Mouse (Mus musculus): ENCODE measurements around the gene Fam20c. TPM values are rescaled to one million over a fixed set of nuclear protein-coding genes. Genes with fewer than 3 reads are reported as not detected.

Fam20c gene
- polyA plus RNA-seq, 1 experiment from 2014 or later, result 44.0 TPM

DNA sequence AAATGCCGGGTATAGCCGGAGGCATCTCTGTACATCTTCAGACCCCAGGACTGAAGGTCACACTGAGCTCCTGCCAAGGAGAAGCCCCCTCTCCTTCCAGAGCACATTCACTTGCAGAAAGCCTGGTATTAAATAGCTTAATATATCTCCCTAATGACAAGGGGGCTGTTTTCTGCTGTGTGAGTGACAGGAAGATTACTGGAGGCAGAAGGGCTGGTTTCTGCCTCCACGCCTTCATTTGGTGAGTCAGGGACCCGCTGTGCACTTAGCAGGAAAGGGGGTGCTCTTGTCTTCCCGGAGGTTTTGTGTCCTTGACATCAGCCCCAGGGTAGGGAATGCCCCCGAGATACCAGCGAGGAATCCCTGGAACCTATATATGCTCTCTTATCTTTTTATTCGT is 28.9 kb downstream of the Fam20c start:
- ATAC-seq, result no peak
- Histone ChIP-seq H3K27me3 (replicated peaks; ENCODE audit: control insufficient read depth, insufficient read depth, low read length) (no peaks in the 10 kb centered on the region), H3K9ac (ENCODE audit: low read depth, low read length) (no peak overlapping the region), H3K9me3 (ENCODE audit: control insufficient read depth, low read length) (no peaks in the 10 kb centered on the region), H3K27ac (ENCODE audit: low read depth, low read length) (no peak overlapping the region; the same call in 1 of the 2 replicates), H3K4me2 (ENCODE audit: low read length) (no peak overlapping the region), H3K4me1 (ENCODE audit: control insufficient read depth, insufficient read depth, low read depth, low read length) (peaks cover 24% of the 10 kb centered on the region), H3K36me3 (ENCODE audit: control insufficient read depth, insufficient read depth, low read length) (0 out of 2 replicates have a peak, but pooled peaks cover 5% of the 10 kb centered on the region), H3K4me3 (ENCODE audit: low read length) (no peak overlapping the region)
- 83% methylated on average over 8 of the region's 8 CpGs for WGBS

DNA sequence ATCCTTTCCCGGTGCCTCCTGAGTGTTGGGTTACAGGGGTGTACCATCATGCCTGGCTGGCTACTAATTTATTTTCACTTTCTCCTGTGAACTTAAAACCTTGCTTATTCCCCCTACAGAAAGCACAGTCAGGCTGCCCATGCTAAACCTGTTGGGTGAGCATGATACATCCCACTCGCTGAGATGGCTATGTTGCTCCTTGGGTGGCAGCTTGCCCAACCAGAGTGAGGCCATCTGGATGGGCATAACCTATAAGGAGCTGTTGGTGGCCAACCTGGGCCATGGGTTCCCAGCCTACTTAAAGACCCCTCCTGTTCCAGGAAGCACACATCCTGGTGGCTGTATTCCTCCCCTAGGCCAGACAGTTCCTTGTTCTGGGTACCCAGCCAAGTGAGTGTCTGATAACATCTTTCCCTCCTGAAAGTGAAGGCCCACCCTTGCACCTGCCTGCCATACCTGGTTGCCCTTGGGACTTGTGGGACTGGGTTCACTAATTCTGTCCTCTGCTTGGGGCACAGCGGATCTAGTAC is 31.7 kb downstream of the Fam20c start:
- H3K36me3 ChIP-seq (ENCODE audit: control insufficient read depth, insufficient read depth, low read length), result 0 out of 2 replicates have a peak, but pooled peaks cover 5% of the 10 kb centered on the region
- H3K4me1 ChIP-seq (ENCODE audit: control insufficient read depth, insufficient read depth, low read depth, low read length), result peaks cover 10% of the 10 kb centered on the region
- no peak overlapping the region for H3K4me2 ChIP-seq (ENCODE audit: low read length)
- no peak overlapping the region for H3K4me3 ChIP-seq (ENCODE audit: low read length)
- 93% methylated on average over 3 of the region's 3 CpGs for WGBS
- no peaks in the 10 kb centered on the region for H3K9me3 ChIP-seq (ENCODE audit: control insufficient read depth, low read length)
- ATAC-seq, result no peak
- H3K9ac ChIP-seq (ENCODE audit: low read depth, low read length), result no peak overlapping the region
- H3K27ac ChIP-seq (ENCODE audit: low read depth, low read length), result no peak overlapping the region
- no peaks in the 10 kb centered on the region for H3K27me3 ChIP-seq (replicated peaks; ENCODE audit: control insufficient read depth, insufficient read depth, low read length)

DNA sequence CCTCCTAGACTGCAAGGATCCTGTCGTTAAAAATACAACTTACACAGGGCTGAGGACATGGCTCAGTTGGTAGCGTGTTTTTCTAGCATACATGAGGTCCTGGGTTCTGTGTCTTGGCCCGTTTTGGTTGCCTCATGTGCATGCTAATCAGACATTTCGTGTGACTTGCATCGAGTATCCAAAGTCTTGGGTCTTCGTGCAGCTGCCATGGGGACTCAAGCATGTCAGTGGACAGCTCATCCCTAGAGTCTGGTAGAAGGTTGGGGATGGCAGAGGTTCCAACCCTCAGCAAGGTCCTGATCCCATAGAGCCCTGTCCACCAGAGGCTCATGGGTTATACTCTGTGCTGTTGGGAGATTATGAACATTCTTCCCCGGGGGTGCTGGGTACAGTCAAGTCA is 33.3 kb downstream of the Fam20c start:
- Histone ChIP-seq H3K4me2 (ENCODE audit: low read length) (no peak overlapping the region), H3K9me3 (ENCODE audit: control insufficient read depth, low read length) (no peaks in the 10 kb centered on the region), H3K27me3 (replicated peaks; ENCODE audit: control insufficient read depth, insufficient read depth, low read length) (no peaks in the 10 kb centered on the region), H3K9ac (ENCODE audit: low read depth, low read length) (no peak overlapping the region), H3K36me3 (ENCODE audit: control insufficient read depth, insufficient read depth, low read length) (0 out of 2 replicates have a peak, but pooled peaks cover 2% of the 10 kb centered on the region), H3K27ac (ENCODE audit: low read depth, low read length) (no peak overlapping the region), H3K4me1 (ENCODE audit: control insufficient read depth, insufficient read depth, low read depth, low read length) (peaks cover 8% of the 10 kb centered on the region), H3K4me3 (ENCODE audit: low read length) (no peak overlapping the region)
- no peak for ATAC-seq
- 87% methylated on average over 7 of the region's 7 CpGs for whole genome bisulfite sequencing

DNA sequence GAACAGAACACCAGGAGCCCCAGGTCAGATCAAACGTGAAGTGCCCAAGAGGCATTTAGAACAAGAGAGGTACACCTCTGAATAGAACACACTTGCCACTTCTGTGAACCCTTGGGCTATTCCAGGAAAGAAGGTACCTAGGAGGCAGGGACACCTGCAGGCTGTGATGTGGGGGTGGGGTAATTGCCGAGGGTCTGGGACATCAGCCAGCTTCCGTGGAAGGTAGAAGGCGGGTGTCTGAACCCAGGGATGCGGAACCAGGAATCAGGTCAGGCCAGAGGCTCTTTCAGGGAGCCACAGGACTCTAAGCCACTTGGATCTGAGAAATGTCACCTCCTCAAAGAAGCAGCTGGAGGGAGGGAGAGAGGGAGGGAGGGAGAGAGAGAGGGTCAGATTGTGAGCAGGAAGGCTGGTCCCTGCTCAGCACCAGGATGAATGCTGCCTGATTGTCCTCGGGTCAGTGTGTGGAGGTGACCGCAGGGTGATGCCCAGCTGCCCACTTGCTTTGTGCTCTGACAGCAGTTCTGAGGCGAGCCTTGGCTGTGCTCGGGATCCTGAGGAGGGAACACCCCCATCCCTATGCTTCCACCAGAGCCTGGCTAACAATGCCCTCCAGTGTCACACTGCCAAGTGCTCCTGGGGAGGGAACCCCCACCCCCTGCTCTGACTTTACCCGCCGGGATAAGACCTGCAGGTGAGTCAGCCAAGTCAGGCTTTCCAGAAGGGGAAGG is 34.3 kb downstream of the Fam20c start:
- H3K4me2 ChIP-seq (ENCODE audit: low read length), result no peak overlapping the region
- peak; percentile 68 for ATAC-seq
- H3K4me3 ChIP-seq (ENCODE audit: low read length), result no peak overlapping the region
- no peak overlapping the region for H3K9ac ChIP-seq (ENCODE audit: low read depth, low read length)
- WGBS, result 41% methylated on average over 11 of the region's 11 CpGs
- H3K9me3 ChIP-seq (ENCODE audit: control insufficient read depth, low read length), result no peaks in the 10 kb centered on the region
- H3K36me3 ChIP-seq (ENCODE audit: control insufficient read depth, insufficient read depth, low read length), result peaks cover 8% of the 10 kb centered on the region
- H3K27ac ChIP-seq (ENCODE audit: low read depth, low read length), result 0 out of 2 replicates have a peak overlapping the region, but pooled peaks have one; percentile 5
- peaks cover 7% of the 10 kb centered on the region for H3K4me1 ChIP-seq (ENCODE audit: control insufficient read depth, insufficient read depth, low read depth, low read length)
- no peaks in the 10 kb centered on the region for H3K27me3 ChIP-seq (replicated peaks; ENCODE audit: control insufficient read depth, insufficient read depth, low read length)

DNA sequence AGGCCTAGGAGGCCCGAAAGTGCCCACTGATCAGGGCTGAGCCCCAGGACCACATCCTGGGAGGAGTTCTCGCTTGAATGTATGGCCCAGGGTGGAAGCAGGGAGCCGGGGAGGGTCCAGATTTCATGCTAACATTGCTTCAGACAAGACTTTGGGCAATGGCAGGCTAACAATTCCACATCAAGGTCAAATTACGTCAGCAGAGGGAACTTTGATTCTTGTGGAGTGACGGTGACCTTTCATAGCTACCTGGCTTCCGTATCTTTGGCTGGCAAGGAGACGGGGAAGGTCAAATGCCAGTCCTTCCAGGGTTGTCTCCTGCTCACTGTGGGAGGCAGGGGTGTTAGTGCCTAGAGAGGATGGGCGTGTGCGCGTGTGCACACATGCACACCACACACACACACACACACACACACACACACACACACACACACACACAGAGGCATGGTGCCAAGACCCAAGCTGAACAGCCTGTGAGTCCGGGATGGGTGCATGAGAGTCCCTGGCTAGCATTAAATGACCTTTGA is 36.7 kb downstream of the Fam20c start:
- 90% methylated on average over 8 of the region's 11 CpGs for WGBS
- Histone ChIP-seq H3K4me1 (ENCODE audit: control insufficient read depth, insufficient read depth, low read depth, low read length) (peaks cover 7% of the 10 kb centered on the region), H3K9ac (ENCODE audit: low read depth, low read length) (no peak overlapping the region), H3K27ac (ENCODE audit: low read depth, low read length) (no peak overlapping the region), H3K4me2 (ENCODE audit: low read length) (no peak overlapping the region), H3K9me3 (ENCODE audit: control insufficient read depth, low read length) (no peaks in the 10 kb centered on the region), H3K27me3 (replicated peaks; ENCODE audit: control insufficient read depth, insufficient read depth, low read length) (no peaks in the 10 kb centered on the region), H3K4me3 (ENCODE audit: low read length) (no peak overlapping the region), H3K36me3 (ENCODE audit: control insufficient read depth, insufficient read depth, low read length) (peaks cover 27% of the 10 kb centered on the region)
- ATAC-seq, result no peak

DNA sequence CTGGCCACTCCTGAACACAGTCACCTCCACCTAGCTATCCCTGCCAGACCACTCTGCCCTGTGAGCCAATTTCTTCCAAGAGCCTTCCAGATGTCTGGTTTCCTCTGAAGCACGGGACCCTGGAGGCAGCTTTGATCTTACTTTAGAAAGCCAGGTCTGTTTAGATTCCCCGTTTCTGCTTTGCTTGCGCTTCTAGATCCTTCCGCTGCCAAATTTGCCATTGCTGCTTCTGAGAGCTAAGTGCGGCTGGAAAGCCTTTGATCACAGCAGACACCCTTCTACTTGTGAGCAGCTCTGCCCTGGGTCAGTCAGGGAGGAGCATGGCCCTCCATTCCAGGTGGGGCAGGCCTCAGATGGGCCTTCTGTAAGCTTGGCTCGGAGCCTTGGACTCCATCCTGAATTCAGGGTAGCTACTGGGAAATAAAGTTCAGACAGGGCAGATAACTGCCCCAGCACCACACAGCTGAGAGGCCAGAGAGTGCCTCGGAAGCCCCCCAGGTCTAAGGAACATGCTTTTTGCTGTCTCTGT is 47.3 kb downstream of the Fam20c start:
- H3K4me2 ChIP-seq (ENCODE audit: low read length), result no peak overlapping the region
- H3K9ac ChIP-seq (ENCODE audit: low read depth, low read length), result no peak overlapping the region
- no peak overlapping the region for H3K27ac ChIP-seq (ENCODE audit: low read depth, low read length)
- H3K36me3 ChIP-seq (ENCODE audit: control insufficient read depth, insufficient read depth, low read length), result peaks cover 18% of the 10 kb centered on the region
- H3K27me3 ChIP-seq (replicated peaks; ENCODE audit: control insufficient read depth, insufficient read depth, low read length), result no peaks in the 10 kb centered on the region
- no peaks in the 10 kb centered on the region for H3K4me1 ChIP-seq (ENCODE audit: control insufficient read depth, insufficient read depth, low read depth, low read length)
- H3K4me3 ChIP-seq (ENCODE audit: low read length), result no peak overlapping the region
- whole genome bisulfite sequencing, result 71% methylated on average over 7 of the region's 7 CpGs
- H3K9me3 ChIP-seq (ENCODE audit: control insufficient read depth, low read length), result no peaks in the 10 kb centered on the region
- no peak for ATAC-seq

DNA sequence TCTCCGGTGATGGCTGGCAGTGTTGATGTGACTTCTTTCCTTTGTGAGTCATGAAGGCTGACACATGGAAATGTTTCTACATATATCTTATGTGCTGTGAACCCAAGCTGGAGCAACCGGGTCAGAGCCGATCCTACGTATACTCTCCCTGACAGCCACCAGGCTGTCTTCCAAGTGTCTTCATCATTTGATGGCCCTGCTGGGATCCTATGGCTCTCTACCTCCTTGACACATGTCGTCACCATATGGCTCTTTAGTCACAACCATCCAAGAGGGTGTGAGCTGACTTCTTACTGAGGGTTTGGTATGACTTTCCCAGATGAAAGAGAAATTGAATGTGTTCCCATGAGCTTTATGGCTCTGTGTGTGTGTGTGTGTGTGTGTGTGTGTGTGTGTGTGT is 50.0 kb downstream of the Fam20c start:
- no peak overlapping the region for H3K9ac ChIP-seq (ENCODE audit: low read depth, low read length)
- no peaks in the 10 kb centered on the region for H3K4me1 ChIP-seq (ENCODE audit: control insufficient read depth, insufficient read depth, low read depth, low read length)
- no peak overlapping the region for H3K4me3 ChIP-seq (ENCODE audit: low read length)
- H3K36me3 ChIP-seq (ENCODE audit: control insufficient read depth, insufficient read depth, low read length), result peaks cover 36% of the 10 kb centered on the region
- no peaks in the 10 kb centered on the region for H3K27me3 ChIP-seq (replicated peaks; ENCODE audit: control insufficient read depth, insufficient read depth, low read length)
- H3K4me2 ChIP-seq (ENCODE audit: low read length), result no peak overlapping the region
- H3K27ac ChIP-seq (ENCODE audit: low read depth, low read length), result no peak overlapping the region
- H3K9me3 ChIP-seq (ENCODE audit: control insufficient read depth, low read length), result no peaks in the 10 kb centered on the region
- ATAC-seq, result no peak
- WGBS, result 80% methylated on average over 5 of the region's 5 CpGs

GRCm38 (mm10) chr5:138809767-138810166 is 55.5 kb downstream of the Fam20c start:
- H3K4me2 ChIP-seq (ENCODE audit: low read length), result no peak overlapping the region
- no peaks in the 10 kb centered on the region for H3K4me1 ChIP-seq (ENCODE audit: control insufficient read depth, insufficient read depth, low read depth, low read length)
- ATAC-seq, result no peak
- H3K9ac ChIP-seq (ENCODE audit: low read depth, low read length), result no peak overlapping the region
- peaks cover 37% of the 10 kb centered on the region for H3K36me3 ChIP-seq (ENCODE audit: control insufficient read depth, insufficient read depth, low read length)
- 95% methylated on average over 6 of the region's 6 CpGs for WGBS
- no peak overlapping the region for H3K27ac ChIP-seq (ENCODE audit: low read depth, low read length)
- no peak overlapping the region for H3K4me3 ChIP-seq (ENCODE audit: low read length)
- H3K9me3 ChIP-seq (ENCODE audit: control insufficient read depth, low read length), result no peaks in the 10 kb centered on the region
- H3K27me3 ChIP-seq (replicated peaks; ENCODE audit: control insufficient read depth, insufficient read depth, low read length), result no peaks in the 10 kb centered on the region

GRCm38 (mm10) chr5:138819780-138820179 is 65.5 kb downstream of the Fam20c start, which contains the start of gene Gm5294:
Gm5294 (plus strand) TSS chr5:138820080.
- no peak within 1 kb of the TSS for H3K9ac ChIP-seq (ENCODE audit: low read depth, low read length)
- H3K4me1 ChIP-seq (ENCODE audit: control insufficient read depth, insufficient read depth, low read depth, low read length), result peaks cover 15% of the 10 kb centered on the region
- peak within 1 kb of the TSS; percentile 27 for H3K4me3 ChIP-seq (ENCODE audit: low read length)
- H3K36me3 ChIP-seq (ENCODE audit: control insufficient read depth, insufficient read depth, low read length), result no peaks in the 10 kb centered on the region
- H3K9me3 ChIP-seq (ENCODE audit: control insufficient read depth, low read length), result no peaks in the 10 kb centered on the region
- peak within 1 kb of the TSS; percentile 57 for H3K4me2 ChIP-seq (ENCODE audit: low read length)
- peaks cover 29% of the 10 kb centered on the region for H3K27me3 ChIP-seq (replicated peaks; ENCODE audit: control insufficient read depth, insufficient read depth, low read length)
- 12% methylated on average over 21 of the region's 21 CpGs for WGBS
- peak; percentile 17; the same call in 1 of the 2 replicates for ATAC-seq
- H3K27ac ChIP-seq (ENCODE audit: low read depth, low read length), result no peak within 1 kb of the TSS
